Mouse (Mus musculus) urinary bladder, postnatal 10 days (tissue): ENCODE measurements around the gene Foxk1.

Experiments
- DNase-seq: peaks from one replicate; pipeline ENCODE4 v3.0.0; 2022; ENCODE audit warnings: low spot score

Gene Foxk1

DNA sequence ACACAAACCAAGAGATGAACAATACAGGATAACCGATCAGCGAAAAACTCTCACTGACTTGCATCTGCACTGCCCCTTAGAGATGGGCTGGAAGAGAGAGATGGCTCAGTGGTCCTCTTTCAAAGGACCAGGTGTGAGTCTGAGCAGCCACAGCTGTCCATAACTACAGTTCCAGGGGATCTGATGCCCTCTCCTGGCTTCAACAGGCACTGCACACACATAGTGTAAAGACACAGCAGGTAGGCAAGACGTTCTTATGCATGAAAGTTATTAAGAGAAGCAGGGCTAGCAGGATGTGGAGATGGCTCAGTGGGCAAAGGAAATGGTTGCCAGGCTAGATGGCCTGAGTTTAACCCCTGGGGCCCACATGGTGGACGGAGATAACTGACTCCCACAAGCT lies 13.6 kb upstream of the Foxk1 start:
- no peak for DNase-seq

DNA sequence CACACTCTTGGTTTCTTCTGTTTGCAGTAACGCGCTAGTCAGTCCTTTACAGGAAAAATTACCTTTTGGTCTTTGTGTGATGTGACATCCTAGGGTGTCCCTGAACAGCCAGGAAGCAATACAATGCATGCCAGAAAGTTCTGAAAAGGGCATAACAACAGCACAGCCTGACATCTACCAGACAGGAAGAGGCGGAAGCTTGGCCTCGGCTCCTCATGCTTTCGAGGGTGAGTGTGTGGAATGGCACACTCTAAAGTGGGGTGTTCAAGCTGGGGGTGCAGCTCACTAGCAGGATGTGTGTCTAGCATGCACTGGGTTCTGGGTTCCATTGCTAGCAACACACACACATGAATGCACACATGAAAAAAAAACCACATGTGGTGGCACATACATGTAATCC lies 9.6 kb upstream of the Foxk1 start:
- DNase-seq = no peak

GRCm38 (mm10) chr5:142394602-142395252 lies 6.6 kb upstream of the Foxk1 start:
- DNase-seq = no peak

- DNase-seq = no peak
Measured at GRCm38 (mm10) chr5:142395909-142396308, 5.4 kb upstream of the Foxk1 start.

DNA sequence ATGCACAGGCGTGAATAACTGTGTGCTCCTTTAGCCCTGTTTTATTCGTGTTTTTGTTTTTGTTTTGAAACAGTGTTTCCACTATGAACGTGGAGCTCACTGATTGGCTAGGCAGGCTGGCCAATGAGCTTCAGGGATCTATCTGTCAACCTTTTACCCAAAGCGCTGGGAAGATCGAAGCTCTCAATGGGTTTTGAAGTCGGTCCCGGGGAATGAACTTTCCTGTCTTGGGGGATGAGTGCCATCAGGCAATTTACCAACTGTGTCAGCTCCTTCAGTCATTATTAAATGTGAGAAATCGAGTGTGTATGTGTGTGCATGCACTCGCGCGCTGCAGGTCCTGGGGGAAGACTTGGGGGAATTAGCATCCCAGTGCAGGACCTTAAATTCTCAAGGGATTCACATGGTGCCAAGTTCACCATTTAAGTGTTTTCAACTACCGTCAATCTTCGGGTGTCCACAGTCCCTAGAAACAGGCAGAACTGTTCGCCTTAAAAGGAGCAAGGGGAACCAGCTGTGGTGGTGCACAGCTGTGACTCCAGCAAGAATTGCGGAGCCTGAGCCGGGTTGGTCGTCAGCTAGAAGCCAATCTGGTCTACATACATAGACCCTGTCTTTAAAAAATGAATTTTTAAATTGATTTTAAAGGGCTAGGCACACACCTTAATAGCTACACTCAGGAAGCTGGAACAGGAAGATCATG lies 965 bp upstream of the Foxk1 start:
- DNase-seq = no peak

DNA sequence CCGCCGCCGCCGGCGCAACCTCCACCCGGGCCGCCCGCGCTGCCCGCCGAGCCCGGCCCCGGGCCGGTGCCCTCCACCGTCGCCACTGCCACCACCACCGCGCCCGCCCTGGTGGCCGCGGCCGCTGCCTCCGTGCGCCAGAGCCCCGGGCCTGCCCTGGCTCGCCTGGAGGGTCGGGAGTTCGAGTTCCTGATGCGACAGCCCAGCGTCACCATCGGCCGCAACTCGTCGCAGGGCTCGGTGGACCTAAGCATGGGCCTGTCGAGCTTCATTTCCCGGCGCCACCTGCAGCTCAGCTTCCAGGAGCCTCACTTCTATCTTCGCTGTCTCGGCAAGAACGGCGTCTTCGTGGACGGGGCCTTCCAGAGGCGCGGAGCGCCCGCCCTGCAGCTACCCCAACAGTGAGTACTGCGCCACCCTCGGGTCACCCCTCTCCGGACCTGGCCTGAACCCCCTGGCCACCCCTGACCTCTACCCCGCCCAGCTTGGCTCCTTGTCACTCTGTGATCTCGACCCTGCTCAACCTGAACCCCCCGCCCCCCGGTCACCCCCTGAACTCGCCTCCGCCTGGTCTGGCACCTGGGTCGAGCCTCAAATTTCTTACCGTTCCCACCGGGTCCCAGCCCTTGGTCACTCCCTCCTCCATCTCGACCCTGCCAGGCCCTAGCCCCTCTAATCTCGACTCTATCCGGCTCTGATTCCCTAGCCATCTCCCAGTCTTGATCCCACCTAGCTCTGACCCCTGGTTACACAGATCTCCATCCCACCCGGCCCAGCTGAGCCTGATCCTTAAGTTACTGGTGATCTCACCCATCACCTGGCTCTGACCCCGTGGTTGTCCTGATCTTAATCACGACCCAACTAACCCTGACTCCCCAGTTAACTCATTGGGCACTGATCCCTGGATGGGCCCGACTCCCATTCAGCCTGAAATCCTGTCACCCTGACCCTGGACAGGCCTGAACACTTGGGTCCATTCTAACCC lies 636 bp downstream of the Foxk1 start:
- no peak for DNase-seq

GRCm38 (mm10) chr5:142403694-142404093 lies 2.4 kb downstream of the Foxk1 start:
- no peak for DNase-seq

GRCm38 (mm10) chr5:142404307-142404706 lies 3.0 kb downstream of the Foxk1 start:
- no peak for DNase-seq

DNA sequence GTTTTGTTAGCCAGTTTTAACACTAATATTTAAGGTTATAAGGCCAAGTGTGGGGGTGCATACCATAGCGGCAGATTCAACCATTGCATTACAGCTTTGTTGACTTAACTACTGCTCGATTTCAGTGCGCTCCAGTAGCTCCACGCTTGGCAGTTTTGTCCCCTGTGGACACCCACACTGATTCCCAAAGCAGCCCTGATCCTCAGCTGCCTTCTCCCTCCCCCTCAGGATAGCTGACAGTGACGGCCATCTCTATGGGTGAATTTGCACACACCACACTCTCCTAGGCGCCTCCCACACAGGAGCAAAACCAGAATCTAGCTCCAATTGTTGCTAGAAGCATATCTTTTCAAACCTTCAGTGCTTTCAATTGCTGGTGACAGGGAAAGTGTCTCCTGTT lies 4.1 kb downstream of the Foxk1 start:
- DNase-seq = no peak

GRCm38 (mm10) chr5:142406401-142406800 lies 5.1 kb downstream of the Foxk1 start:
- DNase-seq = no peak

DNA sequence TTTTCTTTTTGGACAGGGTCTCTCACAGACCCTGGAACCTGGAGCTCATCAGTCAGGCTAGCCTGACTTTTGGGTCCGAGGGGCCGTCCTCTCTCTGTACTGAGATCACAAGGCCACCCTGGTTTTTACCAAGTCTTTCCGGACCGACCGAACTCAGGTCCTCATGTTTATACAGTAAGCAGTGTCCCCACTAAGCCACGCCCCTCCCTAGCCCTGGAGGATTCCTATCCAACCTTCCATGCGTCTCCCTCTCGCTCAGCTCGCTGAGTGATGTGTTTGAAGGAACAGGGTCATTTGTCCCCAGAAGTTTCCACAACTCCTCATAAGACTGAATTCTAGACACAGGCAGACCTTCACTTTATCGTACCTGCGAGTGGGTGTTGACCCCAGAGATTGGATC lies 5.6 kb downstream of the Foxk1 start:
- DNase-seq = no peak

- DNase-seq = no peak
Measured at GRCm38 (mm10) chr5:142407381-142407780, 6.1 kb downstream of the Foxk1 start.

- no peak for DNase-seq
Measured at GRCm38 (mm10) chr5:142409169-142409568, 7.9 kb downstream of the Foxk1 start.

- DNase-seq = no peak
Measured at GRCm38 (mm10) chr5:142410348-142410747, 9.1 kb downstream of the Foxk1 start.

DNA sequence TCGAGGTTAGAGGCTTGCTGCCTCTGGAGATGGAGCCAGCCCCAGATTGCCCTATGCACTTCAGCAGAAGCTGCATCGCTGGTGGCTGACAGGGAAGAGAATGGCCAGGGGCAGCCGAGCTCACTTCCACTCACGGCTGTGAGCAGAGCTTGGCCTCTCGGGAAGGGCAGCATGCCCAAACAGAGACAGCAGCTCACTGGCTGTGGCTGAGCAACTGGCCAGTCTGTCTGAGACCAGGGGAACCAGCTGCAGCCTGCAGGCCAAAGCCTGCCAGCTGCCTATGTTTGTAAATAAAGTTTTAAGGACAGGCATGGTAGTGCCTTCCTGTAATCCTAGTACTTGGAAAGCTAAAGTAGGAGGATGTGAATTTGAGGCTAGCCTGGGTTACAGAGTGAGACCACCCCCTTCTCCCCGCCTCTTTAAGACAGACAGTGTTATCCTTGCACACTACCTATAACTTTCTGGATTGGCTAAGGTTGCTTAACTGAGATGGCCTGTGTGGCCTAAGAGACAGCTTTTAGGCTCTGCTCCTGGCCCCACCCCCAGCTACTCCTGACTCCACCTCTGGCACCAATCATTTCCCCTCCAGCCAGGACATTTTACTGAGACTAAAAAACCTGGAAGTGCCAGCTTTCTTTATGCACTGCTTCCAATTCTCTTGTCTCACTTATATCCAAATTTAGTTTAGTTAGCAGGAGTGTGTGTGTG lies 11.5 kb downstream of the Foxk1 start:
- no peak for DNase-seq

GRCm38 (mm10) chr5:142413723-142414445 lies 12.6 kb downstream of the Foxk1 start:
- DNase-seq = no peak

DNA sequence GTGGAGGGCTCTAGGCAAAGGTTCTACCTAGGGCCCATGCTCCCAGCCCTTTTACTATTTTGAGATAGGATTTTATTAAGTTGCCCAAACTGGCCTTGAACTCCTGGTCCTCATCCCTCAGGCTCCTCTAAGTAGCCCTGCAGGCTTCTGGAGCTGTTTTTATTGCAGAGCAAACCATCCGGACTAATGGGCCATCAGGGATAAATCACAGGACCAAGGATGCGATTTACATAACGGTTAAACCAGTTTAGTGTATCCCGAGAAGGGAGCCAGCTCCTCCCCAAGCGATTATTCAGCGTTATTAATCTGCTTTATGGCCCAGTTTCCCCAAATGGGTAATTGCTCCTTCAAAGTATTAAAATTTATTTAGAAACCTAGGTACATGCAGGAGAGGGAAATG lies 14.1 kb downstream of the Foxk1 start:
- no peak for DNase-seq

DNA sequence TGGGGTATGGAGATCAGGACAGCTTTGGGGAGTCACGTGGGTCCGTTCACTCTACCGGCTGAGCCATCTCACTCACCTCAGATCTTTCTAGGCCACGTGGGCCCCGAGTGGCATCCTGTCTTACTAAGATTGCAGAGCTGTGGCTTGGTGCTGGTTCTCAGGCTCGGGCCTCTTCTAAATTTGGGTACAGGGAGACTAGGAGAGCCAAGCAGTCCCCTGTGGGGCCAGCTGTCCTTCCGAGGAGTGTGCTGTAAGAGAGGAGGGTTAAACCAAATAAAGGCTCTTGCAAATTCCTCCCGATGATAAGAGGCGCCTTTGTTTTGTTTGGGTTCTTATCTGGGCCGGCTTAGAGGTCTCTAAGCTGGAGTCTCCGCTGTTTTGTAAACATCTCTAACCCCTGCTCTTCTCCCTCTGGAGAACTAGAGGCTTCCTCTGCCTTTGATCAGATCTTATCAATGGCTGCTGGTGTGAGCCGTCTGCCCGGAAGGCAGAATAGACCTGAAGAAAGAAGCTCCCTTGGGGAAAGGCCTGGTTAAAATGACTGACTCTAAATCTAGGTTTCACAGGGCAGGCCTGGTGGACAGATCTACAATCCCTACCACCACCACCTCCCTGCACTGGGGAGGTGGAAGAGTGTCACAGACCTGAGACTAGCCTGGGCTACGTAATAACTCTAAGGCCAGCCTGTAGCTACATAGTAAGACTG lies 14.9 kb downstream of the Foxk1 start:
- no peak for DNase-seq

DNA sequence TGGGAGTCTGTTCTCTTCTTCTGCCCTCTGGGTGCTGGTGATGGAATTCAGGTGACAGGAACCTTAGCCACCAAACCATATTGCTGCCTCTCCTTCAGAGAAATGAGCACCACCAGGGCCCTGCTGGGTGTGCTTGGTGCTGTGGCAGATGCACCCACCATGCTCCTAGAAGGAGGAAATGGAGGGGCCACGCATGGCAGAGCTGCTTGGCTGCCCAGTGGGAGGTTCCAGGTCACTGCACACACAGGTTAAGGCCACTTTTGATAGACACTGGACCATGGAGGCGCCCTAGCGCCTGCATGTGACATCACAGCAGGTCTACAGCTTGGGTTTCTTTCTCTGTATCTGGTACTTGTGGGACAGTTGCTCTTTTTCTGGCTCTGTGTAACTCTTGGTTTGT lies 15.8 kb downstream of the Foxk1 start:
- DNase-seq = no peak

DNA sequence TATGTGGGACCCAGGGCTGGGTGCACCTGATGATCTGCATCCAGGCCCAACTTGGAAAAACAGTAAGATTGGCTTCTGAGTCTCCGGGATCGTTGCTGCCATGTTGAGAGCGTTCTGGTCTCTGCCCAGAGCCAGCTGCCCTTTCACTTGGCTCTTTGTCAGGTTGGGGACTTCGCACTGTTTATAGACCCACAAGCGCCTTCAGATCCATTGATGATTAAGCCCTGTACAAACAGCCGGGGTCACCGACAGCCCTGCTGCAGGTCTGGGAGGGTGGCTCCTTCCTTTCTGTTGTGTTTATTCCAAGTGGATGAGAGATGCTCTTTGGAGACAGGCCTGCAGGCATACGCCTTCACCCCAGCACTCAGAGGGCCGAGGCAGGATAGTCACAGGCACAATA lies 16.6 kb downstream of the Foxk1 start:
- DNase-seq = no peak

- no peak for DNase-seq
Measured at GRCm38 (mm10) chr5:142418419-142418818, 17.1 kb downstream of the Foxk1 start.
